Mouse (Mus musculus): ENCODE measurements at regions not wholly inside any gene's neighbourhood (a gene's known extent, or its start where the extent isn't known, plus 50 kb on each side); places are given as distances from the start of the nearest gene placed in this dataset.
A peak's percentile ranks its signal among the peaks of the same experiment; 100 is the strongest.

DNA sequence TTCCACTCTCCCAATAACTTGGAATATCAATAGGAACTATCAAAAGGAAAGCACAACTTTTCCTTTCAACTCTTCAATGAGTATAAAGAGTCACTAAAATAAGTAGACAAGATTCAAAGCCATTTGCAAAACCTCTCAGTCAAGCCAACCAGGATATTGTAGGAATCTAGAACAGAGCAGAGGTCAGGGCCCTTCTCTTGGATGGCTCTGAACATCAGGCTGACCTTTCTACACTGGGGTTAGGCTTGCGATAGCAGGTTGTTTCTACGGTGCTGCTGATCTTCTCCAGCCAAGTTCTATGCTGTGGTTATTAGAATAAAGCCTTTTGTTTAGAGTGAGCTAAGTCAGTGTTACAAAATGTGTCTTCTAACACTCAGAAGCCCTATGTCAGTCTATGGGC is 658.6 kb downstream of the Ofcc1 start:
- WGBS: 78% methylated on average over 2 of the region's 2 CpGs
- no peaks in the 10 kb centered on the region for H3K36me3 ChIP-seq
- no peak overlapping the region for H3K4me3 ChIP-seq

DNA sequence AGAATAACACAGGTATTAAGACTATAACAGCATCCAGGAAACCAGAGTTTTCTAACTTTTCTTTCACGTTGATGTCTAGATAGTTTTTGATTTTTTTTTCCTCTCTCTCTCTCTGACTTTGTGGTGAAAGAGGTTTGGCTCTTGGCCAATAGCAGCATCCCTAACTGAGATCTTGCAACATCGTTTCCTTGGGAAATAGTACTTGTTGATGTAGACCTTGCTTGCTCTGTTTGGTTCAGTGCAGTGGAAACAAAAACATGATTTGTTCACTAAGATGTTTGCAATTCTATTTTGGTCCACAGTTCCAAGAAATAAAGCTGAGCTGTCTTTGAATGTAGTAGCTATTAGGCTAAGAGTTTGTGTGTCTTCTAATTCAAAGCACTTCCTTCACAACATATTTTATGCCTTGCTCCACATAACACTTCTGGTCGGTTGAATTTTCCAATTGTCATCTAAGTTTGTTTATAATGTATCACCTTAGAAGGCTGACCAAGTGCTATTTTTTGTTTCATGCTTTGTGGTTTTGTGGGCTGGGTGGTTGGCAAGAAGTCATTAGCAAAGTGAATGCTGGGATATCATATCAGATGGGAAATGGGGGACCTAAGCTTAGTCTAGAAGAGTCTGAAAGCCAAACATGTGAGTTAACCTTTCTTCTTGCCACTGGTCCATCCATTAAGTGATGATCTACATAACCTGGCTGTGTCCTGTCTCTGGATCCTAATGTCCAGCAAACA is 669.8 kb downstream of the Ofcc1 start:
- DNase-seq (ENCODE audit: low spot score): no peak
- no peak overlapping the region for H3K4me3 ChIP-seq
- no peaks in the 10 kb centered on the region for H3K9me3 ChIP-seq (replicated peaks)
- H3K36me3 ChIP-seq: no peaks in the 10 kb centered on the region
- no peaks in the 10 kb centered on the region for H3K4me1 ChIP-seq
- no peaks in the 10 kb centered on the region for H3K27me3 ChIP-seq (ENCODE audit: low read depth, poor library complexity, severe bottlenecking)
- H3K27ac ChIP-seq: no peak overlapping the region
- 92% methylated on average over 3 of the region's 3 CpGs for WGBS

More for the DNA sequence above, 658.6 kb downstream of the Ofcc1 start:
- DNase-seq (ENCODE audit: low spot score): no peak
- Histone ChIP-seq H3K27me3 (ENCODE audit: low read depth, poor library complexity, severe bottlenecking) (no peaks in the 10 kb centered on the region), H3K9me3 (replicated peaks) (no peaks in the 10 kb centered on the region), H3K4me1 (no peaks in the 10 kb centered on the region), H3K27ac (no peak overlapping the region)

DNA sequence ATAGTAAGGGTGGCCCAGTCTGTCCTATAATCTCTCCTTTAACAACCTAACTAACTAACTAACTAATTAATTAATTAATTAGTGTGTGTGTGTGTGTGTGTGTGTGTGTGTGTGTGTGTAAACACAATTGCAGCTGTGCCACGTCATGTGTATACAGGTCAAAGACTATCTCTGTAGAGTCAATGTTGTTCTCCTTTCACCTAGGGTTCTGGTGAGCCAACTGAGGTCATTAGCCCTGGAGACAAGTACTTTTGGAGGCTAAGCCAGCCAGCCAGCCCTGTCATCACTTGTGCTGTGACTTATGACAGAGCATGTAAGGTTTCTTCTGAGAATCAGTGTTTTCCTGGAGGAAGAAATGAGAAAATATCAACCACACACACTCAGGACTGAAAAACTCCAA is 696.7 kb downstream of the Ofcc1 start:
- no peak for DNase-seq (ENCODE audit: low spot score)
- no peak overlapping the region for H3K4me3 ChIP-seq
- H3K36me3 ChIP-seq: no peaks in the 10 kb centered on the region
- H3K27ac ChIP-seq: no peak overlapping the region
- H3K9me3 ChIP-seq (replicated peaks): no peaks in the 10 kb centered on the region
- no peaks in the 10 kb centered on the region for H3K4me1 ChIP-seq
- H3K27me3 ChIP-seq (ENCODE audit: low read depth, poor library complexity, severe bottlenecking): no peaks in the 10 kb centered on the region
- WGBS: 89% methylated on average over 1 of the region's 1 CpGs

DNA sequence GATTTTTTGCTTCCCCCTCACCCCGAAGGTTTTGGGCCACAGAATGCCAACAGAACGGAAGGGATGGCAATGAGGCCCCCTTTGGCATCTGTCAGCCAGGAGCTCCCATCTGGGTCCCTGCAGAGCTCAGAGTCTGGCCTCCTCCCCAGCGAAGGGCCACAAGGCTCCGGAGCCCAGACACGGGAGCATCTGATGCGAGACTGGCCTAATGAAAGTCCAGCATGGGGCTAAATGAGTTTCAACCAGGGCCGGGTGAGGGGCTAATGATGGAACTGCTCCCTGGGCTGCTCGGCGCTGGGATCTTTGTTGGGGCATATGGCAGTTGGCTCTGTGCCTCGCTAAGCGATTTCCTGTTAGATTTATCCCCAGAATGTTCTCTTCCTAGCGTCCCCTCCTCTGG is 688.8 kb upstream of the Slc35b3 start:
- no peaks in the 10 kb centered on the region for H3K9me3 ChIP-seq (replicated peaks)
- no peak for DNase-seq (ENCODE audit: low spot score)
- no peak overlapping the region for H3K27ac ChIP-seq
- 45% methylated on average over 12 of the region's 12 CpGs for WGBS
- H3K4me1 ChIP-seq: peaks cover 11% of the 10 kb centered on the region
- no peak overlapping the region for H3K4me3 ChIP-seq
- H3K27me3 ChIP-seq (ENCODE audit: low read depth, poor library complexity, severe bottlenecking): no peaks in the 10 kb centered on the region
- H3K36me3 ChIP-seq: no peaks in the 10 kb centered on the region

DNA sequence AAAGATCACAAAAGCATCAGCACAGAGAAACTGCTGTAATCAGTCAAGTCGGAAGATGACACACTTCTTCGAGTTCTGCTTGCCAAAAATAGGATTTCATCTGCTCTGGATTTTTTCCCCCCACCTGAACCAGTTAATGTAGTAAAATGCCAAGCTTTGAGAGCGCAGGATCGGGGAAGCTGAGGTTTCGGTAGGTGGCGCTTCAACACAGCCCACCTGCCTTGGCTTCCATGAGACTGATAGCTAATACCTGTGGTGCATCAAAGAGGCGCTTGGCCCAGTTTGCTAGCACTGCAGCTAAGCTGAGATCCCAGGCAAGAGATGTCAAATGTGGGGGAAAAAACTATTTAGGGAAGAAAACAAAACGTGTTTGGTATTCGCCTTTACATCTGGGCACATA is 686.7 kb upstream of the Slc35b3 start:
- Histone ChIP-seq H3K9me3 (replicated peaks) (no peaks in the 10 kb centered on the region), H3K4me3 (no peak overlapping the region), H3K4me1 (peaks cover 11% of the 10 kb centered on the region), H3K27ac (no peak overlapping the region), H3K27me3 (ENCODE audit: low read depth, poor library complexity, severe bottlenecking) (no peaks in the 10 kb centered on the region), H3K36me3 (no peaks in the 10 kb centered on the region)
- 16% methylated on average over 9 of the region's 9 CpGs for WGBS
- peak; percentile 48 for DNase-seq (ENCODE audit: low spot score)

DNA sequence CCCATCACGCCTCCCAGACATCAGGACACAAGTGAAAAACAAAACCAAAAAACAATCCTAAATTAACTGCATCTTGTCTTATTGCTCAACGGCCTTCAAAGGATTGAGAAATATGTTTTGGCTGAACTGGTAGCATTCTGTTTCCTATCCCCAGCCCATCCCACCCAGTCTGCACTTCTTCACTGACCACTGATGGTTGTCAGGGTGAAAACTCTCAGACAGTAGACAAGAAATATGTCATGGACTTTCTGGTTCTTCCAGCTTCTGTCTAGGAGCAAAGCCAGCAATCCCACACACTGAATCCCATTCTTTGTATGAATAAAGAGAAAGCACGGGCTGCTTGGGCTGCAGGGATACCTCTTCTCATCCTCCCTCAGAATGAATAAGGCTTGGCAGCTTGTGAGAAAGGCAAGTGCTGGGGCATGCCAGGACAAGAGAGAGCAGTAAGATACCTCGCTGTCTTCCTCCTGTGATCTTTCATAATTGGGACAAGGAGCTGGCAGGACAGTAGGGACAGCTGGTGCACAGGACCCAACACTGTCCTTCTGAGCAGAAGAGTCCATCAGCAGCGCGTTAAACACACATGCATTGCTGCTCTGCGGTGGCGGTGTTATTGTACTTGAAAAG is 670.9 kb upstream of the Slc35b3 start:
- H3K9me3 ChIP-seq (replicated peaks): no peaks in the 10 kb centered on the region
- H3K4me3 ChIP-seq: no peak overlapping the region
- no peak for DNase-seq (ENCODE audit: low spot score)
- H3K27me3 ChIP-seq (ENCODE audit: low read depth, poor library complexity, severe bottlenecking): no peaks in the 10 kb centered on the region
- no peaks in the 10 kb centered on the region for H3K36me3 ChIP-seq
- H3K4me1 ChIP-seq: no peaks in the 10 kb centered on the region
- H3K27ac ChIP-seq: no peak overlapping the region
- WGBS: 86% methylated on average over 8 of the region's 8 CpGs

Measured in limb, embryonic 10.5 days (tissue).